Mouse (Mus musculus) MEL (cell line): ENCODE data around the gene Spag4. TPM values are rescaled to one million over a fixed set of nuclear protein-coding genes. Genes with fewer than 3 reads are reported as not detected.

ENCODE experiments used
- DNase-seq: peaks from one replicate; pipeline ENCODE4 v3.0.0; 2011; ENCODE audit warnings: low read depth, low spot score
- H3K27ac ChIP-seq: 2 replicates; pipeline ENCODE4 v1.5.1; 2012; ENCODE audit warnings: low read depth, mild to moderate bottlenecking, control low read depth, low read length, moderate library complexity; ENCODE audit not compliant: control insufficient read depth
- H3K27me3 ChIP-seq, 2 experiments: fragments of 150-350 bp in 1 of 2; sonication (generic) in 1 of 2; 2 replicates each; pipeline ENCODE4 v1.6.1; 2012; ENCODE audit warnings: low read length in 2 of 2, mild to moderate bottlenecking in 2 of 2, improper control_type of control experiment in 1 of 2, moderate library complexity in 1 of 2; ENCODE audit not compliant: insufficient read depth in 2 of 2, control insufficient read depth in 1 of 2
- H3K36me3 ChIP-seq, 2 experiments: 2 replicates each; pipeline ENCODE4 v1.6.1; 2012 to 2014; ENCODE audit warnings: low read length in 2 of 2, improper control_type of control experiment in 1 of 2, inconsistent platforms in 1 of 2, mild to moderate bottlenecking in 1 of 2; ENCODE audit not compliant: insufficient read depth in 2 of 2, control insufficient read depth in 1 of 2
- H3K4me1 ChIP-seq, 2 experiments: fragments of 150-350 bp in 1 of 2; sonication (generic) in 1 of 2; 2 replicates each; pipeline ENCODE4 v1.6.1; 2012; ENCODE audit warnings: low read length in 2 of 2, improper control_type of control experiment in 1 of 2, mild to moderate bottlenecking in 1 of 2; ENCODE audit not compliant: insufficient read depth in 2 of 2, control insufficient read depth in 1 of 2
- H3K4me3 ChIP-seq, 2 experiments: fragments of 150-350 bp in 1 of 2; sonication (generic) in 1 of 2; 2 replicates each; pipeline ENCODE4 v1.5.1; 2012; ENCODE audit warnings: low read depth in 2 of 2, low read length in 2 of 2, mild to moderate bottlenecking in 2 of 2, moderate library complexity in 2 of 2, control low read depth in 1 of 2, improper control_type of control experiment in 1 of 2; ENCODE audit not compliant: control insufficient read depth in 1 of 2, insufficient read depth in 1 of 2
- H3K79me2 ChIP-seq: 2 replicates; pipeline ENCODE4 v1.6.1; 2012; ENCODE audit warnings: mild to moderate bottlenecking, low read length, moderate library complexity; ENCODE audit not compliant: control insufficient read depth, poor library complexity, insufficient read depth
- H3K9ac ChIP-seq: 2 replicates; pipeline ENCODE4 v1.6.1; 2012; ENCODE audit warnings: low read depth, mild to moderate bottlenecking, control low read depth, low read length, moderate library complexity; ENCODE audit not compliant: control insufficient read depth, poor library complexity, severe bottlenecking
- H3K9me3 ChIP-seq: fragments of 150-350 bp; sonication (generic); replicated peaks from 2 replicates; pipeline ENCODE4 v1.6.1; 2012; ENCODE audit warnings: mild to moderate bottlenecking, low read length, improper control_type of control experiment, moderate library complexity; ENCODE audit not compliant: insufficient read depth
- CHD1 ChIP-seq: IDR thresholded peaks from 2 replicates; pipeline ENCODE4 v1.6.1; 2012; ENCODE audit warnings: low read depth, mild to moderate bottlenecking, inconsistent platforms, low read length, improper control_type of control experiment
- CHD2 ChIP-seq: IDR thresholded peaks from 2 replicates; pipeline ENCODE4 v1.6.1; 2011; ENCODE audit warnings: low read length, improper control_type of control experiment
- CTCF ChIP-seq, 3 experiments: IDR thresholded peaks in 2 of 3; conservative IDR thresholded peaks in 1 of 3; 2 replicates each; pipeline ENCODE4 v1.5.1; 2011 to 2012; ENCODE audit warnings: low read length in 3 of 3, low read depth in 2 of 3, mild to moderate bottlenecking in 2 of 3, improper control_type of control experiment in 1 of 3, inconsistent platforms in 1 of 3, mixed read lengths in 1 of 3, moderate library complexity in 1 of 3; ENCODE audit not compliant: control insufficient read depth in 1 of 3, insufficient read depth in 1 of 3, poor library complexity in 1 of 3, severe bottlenecking in 1 of 3
- E2F4 ChIP-seq: IDR thresholded peaks from 2 replicates; pipeline ENCODE4 v1.6.1; 2011; ENCODE audit warnings: low read depth, low read length, improper control_type of control experiment, borderline replicate concordance
- ELF1 ChIP-seq: IDR thresholded peaks from 2 replicates; pipeline ENCODE4 v1.6.1; 2014; ENCODE audit warnings: low read depth, mild to moderate bottlenecking, inconsistent platforms, low read length, improper control_type of control experiment, moderate library complexity
- EP300 ChIP-seq, 2 experiments: IDR thresholded peaks; 2 replicates each; pipeline ENCODE4 v1.6.1; 2011; ENCODE audit warnings: improper control_type of control experiment in 2 of 2, low read length in 2 of 2, low read depth in 1 of 2, mild to moderate bottlenecking in 1 of 2
- ETS1 ChIP-seq: IDR thresholded peaks from 2 replicates; pipeline ENCODE4 v1.6.1; 2012; ENCODE audit warnings: low read depth, mild to moderate bottlenecking, inconsistent platforms, low read length, improper control_type of control experiment, moderate library complexity
- GABPA ChIP-seq: IDR thresholded peaks from 2 replicates; pipeline ENCODE4 v1.6.1; 2012; ENCODE audit warnings: low read depth, mild to moderate bottlenecking, inconsistent platforms, low read length, improper control_type of control experiment, moderate library complexity
- GATA1 ChIP-seq: IDR thresholded peaks from 2 replicates; pipeline ENCODE4 v1.6.1; 2011; ENCODE audit warnings: low read depth, low read length, improper control_type of control experiment
- HCFC1 ChIP-seq: IDR thresholded peaks from 2 replicates; pipeline ENCODE4 v1.6.1; 2012; ENCODE audit warnings: low read depth, mild to moderate bottlenecking, inconsistent platforms, low read length, improper control_type of control experiment, moderate library complexity
- JUND ChIP-seq: IDR thresholded peaks from 2 replicates; pipeline ENCODE4 v1.6.1; 2011; ENCODE audit warnings: low read depth, mild to moderate bottlenecking, improper control_type of control experiment, low read length
- KAT2A ChIP-seq: conservative IDR thresholded peaks from 2 replicates; pipeline ENCODE4 v1.6.1; 2012; ENCODE audit warnings: low read depth, low read length, improper control_type of control experiment, inconsistent platforms
- MAFK ChIP-seq: IDR thresholded peaks from 2 replicates; pipeline ENCODE4 v1.6.1; 2011; ENCODE audit warnings: low read depth, mild to moderate bottlenecking, low read length, improper control_type of control experiment, borderline replicate concordance
- MAX ChIP-seq: IDR thresholded peaks from 2 replicates; pipeline ENCODE4 v1.6.1; 2011; ENCODE audit warnings: low read length, improper control_type of control experiment
- MAZ ChIP-seq: IDR thresholded peaks from 2 replicates; pipeline ENCODE4 v1.6.1; 2012; ENCODE audit warnings: low read depth, mild to moderate bottlenecking, inconsistent platforms, low read length, improper control_type of control experiment
- MEF2A ChIP-seq: IDR thresholded peaks from 2 replicates; pipeline ENCODE4 v1.6.1; 2014; ENCODE audit warnings: low read depth, mild to moderate bottlenecking, inconsistent platforms, low read length, improper control_type of control experiment; ENCODE audit not compliant: poor library complexity, insufficient replicate concordance, severe bottlenecking; ENCODE audit errors: extremely low read depth
- MXI1 ChIP-seq: IDR thresholded peaks from 2 replicates; pipeline ENCODE4 v1.6.1; 2011; ENCODE audit warnings: mild to moderate bottlenecking, low read depth, low read length, improper control_type of control experiment
- MYB ChIP-seq: IDR thresholded peaks from 2 replicates; pipeline ENCODE4 v1.6.1; 2011; ENCODE audit warnings: mild to moderate bottlenecking, low read depth, low read length, improper control_type of control experiment
- MYC ChIP-seq: IDR thresholded peaks from 2 replicates; pipeline ENCODE4 v1.6.1; 2011; ENCODE audit warnings: low read depth, mild to moderate bottlenecking, low read length, improper control_type of control experiment, moderate library complexity
- NELFE ChIP-seq: IDR thresholded peaks from 2 replicates; pipeline ENCODE4 v1.6.1; 2011; ENCODE audit warnings: low read depth, low read length, improper control_type of control experiment
- NRF1 ChIP-seq: IDR thresholded peaks from 2 replicates; pipeline ENCODE4 v1.6.1; 2014; ENCODE audit warnings: low read depth, mild to moderate bottlenecking, inconsistent platforms, low read length, improper control_type of control experiment, moderate library complexity; ENCODE audit not compliant: poor library complexity, insufficient read depth, severe bottlenecking
- POLR2A ChIP-seq, 2 experiments: IDR thresholded peaks; 2 replicates each; pipeline ENCODE4 v1.6.1; 2011 to 2012; ENCODE audit warnings: low read length in 2 of 2, mild to moderate bottlenecking in 2 of 2, control low read depth in 1 of 2, improper control_type of control experiment in 1 of 2, low read depth in 1 of 2, moderate library complexity in 1 of 2; ENCODE audit not compliant: control insufficient read depth in 1 of 2, insufficient read depth in 1 of 2, poor library complexity in 1 of 2
- POLR2AphosphoS2 ChIP-seq: IDR thresholded peaks from 2 replicates; pipeline ENCODE4 v1.6.1; 2011; ENCODE audit warnings: low read length, improper control_type of control experiment
- POLR2AphosphoS5 ChIP-seq: IDR thresholded peaks from 2 replicates; pipeline ENCODE4 v1.6.1; 2012; ENCODE audit warnings: low read depth, borderline replicate concordance, mild to moderate bottlenecking, inconsistent platforms, low read length, moderate library complexity, mixed read lengths
- RAD21 ChIP-seq: IDR thresholded peaks from 2 replicates; pipeline ENCODE4 v1.6.1; 2011; ENCODE audit warnings: mild to moderate bottlenecking, low read depth, low read length, improper control_type of control experiment
- SIN3A ChIP-seq: IDR thresholded peaks from 2 replicates; pipeline ENCODE4 v1.6.1; 2012; ENCODE audit warnings: low read length, improper control_type of control experiment, inconsistent platforms
- SMC3 ChIP-seq: IDR thresholded peaks from 2 replicates; pipeline ENCODE4 v1.6.1; 2011; ENCODE audit warnings: low read depth, low read length, improper control_type of control experiment
- TAL1 ChIP-seq: IDR thresholded peaks from 2 replicates; pipeline ENCODE4 v1.6.1; 2012; ENCODE audit warnings: mild to moderate bottlenecking, inconsistent platforms, low read length, moderate library complexity, mixed read lengths
- TBP ChIP-seq: IDR thresholded peaks from 2 replicates; pipeline ENCODE4 v1.8.0; 2011; ENCODE audit warnings: low read depth, low read length, improper control_type of control experiment
- TCF12 ChIP-seq: IDR thresholded peaks from 2 replicates; pipeline ENCODE4 v1.6.1; 2014; ENCODE audit warnings: low read depth, mild to moderate bottlenecking, inconsistent platforms, low read length, improper control_type of control experiment, moderate library complexity
- UBTF ChIP-seq: IDR thresholded peaks from 2 replicates; pipeline ENCODE4 v1.6.1; 2012; ENCODE audit warnings: low read depth, mild to moderate bottlenecking, inconsistent platforms, low read length, improper control_type of control experiment, moderate library complexity, borderline replicate concordance; ENCODE audit not compliant: insufficient read depth
- USF1 ChIP-seq: IDR thresholded peaks from 2 replicates; pipeline ENCODE4 v1.6.1; 2014; ENCODE audit warnings: low read depth, mild to moderate bottlenecking, inconsistent platforms, low read length, improper control_type of control experiment, moderate library complexity
- USF2 ChIP-seq, 2 experiments: IDR thresholded peaks; 2 replicates each; pipeline ENCODE4 v1.6.1; 2011 to 2012; ENCODE audit warnings: improper control_type of control experiment in 2 of 2, low read length in 2 of 2, borderline replicate concordance in 1 of 2, inconsistent platforms in 1 of 2, low read depth in 1 of 2, mild to moderate bottlenecking in 1 of 2; ENCODE audit not compliant: insufficient read depth in 1 of 2
- ZC3H11A ChIP-seq: IDR thresholded peaks from 2 replicates; pipeline ENCODE4 v1.6.1; 2012; ENCODE audit warnings: low read depth, mild to moderate bottlenecking, inconsistent platforms, low read length, improper control_type of control experiment
- ZKSCAN1 ChIP-seq: IDR thresholded peaks from 2 replicates; pipeline ENCODE4 v1.6.1; 2012; ENCODE audit warnings: low read depth, mild to moderate bottlenecking, inconsistent platforms, low read length, improper control_type of control experiment, moderate library complexity
- ZNF384 ChIP-seq: IDR thresholded peaks from 2 replicates; pipeline ENCODE4 v1.6.1; 2012; ENCODE audit warnings: low read depth, mild to moderate bottlenecking, inconsistent platforms, low read length, improper control_type of control experiment
- polyA plus RNA-seq, 2 experiments: library from polyadenylated mRNA; stranded (reverse) in 1 of 2; unstranded in 1 of 2; fragments of >175 nt in 1 of 2; fragments of >200 nt in 1 of 2; gene quantifications; 2 replicates each; pipeline versions ENCODE4 v1.2.1 to v1.2.4; 2012; ENCODE audit warnings: low replicate concordance in 2 of 2, low read depth in 1 of 2; ENCODE audit not compliant: insufficient read length in 2 of 2, insufficient read depth in 1 of 2, missing spikeins in 1 of 2
- total RNA-seq: library from RNA; depleted of rRNA; stranded (reverse); fragments of 300-350 nt; gene quantifications from 2 replicates; pipeline ENCODE4 v1.2.3, GENCODE M21; 2012

Gene Spag4
- total and polyA plus RNA-seq, 3 experiments = 5.5 to 10.9 TPM; not detected in 1

- H3K27ac ChIP-seq = peak within 1 kb of the TSS; percentile 78
- H3K4me3 ChIP-seq = peak within 1 kb of the TSS; percentile 66 to 95
- no peaks in the 10 kb centered on the region for H3K9me3 ChIP-seq
- DNase-seq = peak; percentile 95
- H3K79me2 ChIP-seq = peaks cover 49% of the 10 kb centered on the region
- H3K9ac ChIP-seq = peak within 1 kb of the TSS; percentile 98
- no peaks in the 10 kb centered on the region for H3K27me3 ChIP-seq
- peaks cover 5 to 28% of the 10 kb centered on the region in 2 experiments; a peak in 3 of 4 replicates for H3K36me3 ChIP-seq
- H3K4me1 ChIP-seq = peaks cover 9 to 16% of the 10 kb centered on the region in 2 experiments
- TF ChIP-seq HCFC1 (peak; percentile 79), CHD2 (no peak), CHD1 (no peak), RAD21 (no peak), GATA1 (no peak), MEF2A (no peak), TBP (peak; percentile 81; the same call in 1 of the 2 replicates), ZNF384 (no peak), TCF12 (peak; percentile 69), UBTF (peak; percentile 84; the same call in 1 of the 2 replicates), TAL1 (no peak), SIN3A (peak; percentile 33; the same call in 1 of the 2 replicates), E2F4 (no peak), KAT2A (no peak; the same call in 1 of the 2 replicates), NRF1 (peak; percentile 85), MYB (no peak), MAFK (no peak), GABPA (no peak), MAZ (peak; percentile 95), USF2 (IDR thresholded peaks at IDR 0.05; ENCODE audit: borderline replicate concordance in 1 of 2, insufficient read depth in 1 of 2, low read depth in 1 of 2, low read length in 2 of 2) (no peak), EP300 (IDR thresholded peaks at IDR 0.05; ENCODE audit: low read depth in 1 of 2, low read length in 2 of 2) (no peak), SMC3 (no peak), USF1 (peak; percentile 82), MXI1 (no peak), ETS1 (no peak), JUND (no peak), MAX (no peak), ZC3H11A (no peak), POLR2AphosphoS2 (peak; percentile 90; the same call in 1 of the 2 replicates), ZKSCAN1 (no peak), NELFE (peak; percentile 97), ELF1 (peak; percentile 65; the same call in 1 of the 2 replicates), MYC (no peak), POLR2A (IDR thresholded peaks at IDR 0.05; ENCODE audit: control insufficient read depth in 1 of 2, insufficient read depth in 1 of 2, low read depth in 1 of 2, low read length in 2 of 2, poor library complexity in 1 of 2) (peak; percentile 89; a peak in 3 of 4 replicates), POLR2AphosphoS5 (no peak), CTCF (IDR thresholded peaks at IDR 0.05 in 2 of 3, conservative IDR thresholded peaks at IDR 0.05 in 1 of 3; ENCODE audit: control insufficient read depth in 1 of 3, insufficient read depth in 1 of 3, low read depth in 2 of 3, low read length in 3 of 3, poor library complexity in 1 of 3, severe bottlenecking in 1 of 3) (no peak)
Measured at GRCm38 (mm10) chr2:156111358-156112079, 46.5 kb downstream of the Spag4 start, which contains the start of the genes Cpne1 and Rbm12. TSS of gene Cpne1 (minus strand) at chr2:156111965. TSS of gene Rbm12 (minus strand) at chr2:156111978.
